Mouse (Mus musculus): ENCODE results near the gene Cnn3.
A peak's percentile ranks its signal among the peaks of the same experiment; 100 is the strongest.

Cnn3 gene

DNA sequence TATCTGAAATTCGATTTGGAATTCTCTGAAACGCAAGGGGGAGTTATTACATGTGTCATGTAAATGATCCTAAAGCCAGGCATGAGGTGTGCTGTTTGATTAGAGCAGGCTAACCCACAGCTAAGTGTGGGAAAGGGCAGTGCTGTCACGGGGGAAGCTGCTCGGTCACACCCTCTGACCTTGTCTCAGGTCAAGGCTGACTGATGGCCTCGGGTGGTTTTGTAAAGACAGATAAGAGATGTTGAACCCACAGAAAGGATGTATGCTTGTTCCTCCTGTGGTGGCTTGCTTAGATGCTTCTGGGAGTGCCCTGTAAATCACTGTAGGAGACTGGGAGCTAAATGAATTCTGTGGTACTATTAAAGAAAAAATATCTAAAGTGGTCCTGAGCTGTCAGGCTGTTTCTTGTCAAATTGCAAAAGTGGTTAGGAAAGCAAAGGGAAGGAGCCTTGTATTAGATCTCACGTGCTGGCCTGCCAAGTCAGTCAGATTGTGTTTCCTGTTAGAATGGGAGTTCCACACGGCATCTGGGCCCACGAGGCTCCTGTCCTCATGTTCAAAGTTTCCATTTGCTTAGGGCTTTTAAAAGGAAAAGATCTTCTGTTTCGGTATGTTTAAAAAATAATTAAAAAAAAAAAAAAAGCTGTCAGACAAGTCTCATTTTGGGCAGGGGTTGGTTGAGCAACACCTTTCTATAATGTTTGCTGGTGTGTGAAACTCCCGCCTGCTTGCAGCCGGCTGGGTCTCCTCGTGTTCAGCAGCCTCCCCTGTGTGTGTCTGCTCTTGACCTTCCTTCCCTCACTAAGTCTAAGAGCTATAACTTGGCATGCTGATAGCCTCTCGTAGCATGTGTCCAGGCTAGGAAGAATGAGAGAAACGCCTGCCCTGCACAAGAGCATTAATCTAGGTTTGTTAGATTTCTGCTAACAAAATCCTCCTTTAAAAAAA, 32.5 kb downstream of the Cnn3 start:
- no peak for DNase-seq

DNA sequence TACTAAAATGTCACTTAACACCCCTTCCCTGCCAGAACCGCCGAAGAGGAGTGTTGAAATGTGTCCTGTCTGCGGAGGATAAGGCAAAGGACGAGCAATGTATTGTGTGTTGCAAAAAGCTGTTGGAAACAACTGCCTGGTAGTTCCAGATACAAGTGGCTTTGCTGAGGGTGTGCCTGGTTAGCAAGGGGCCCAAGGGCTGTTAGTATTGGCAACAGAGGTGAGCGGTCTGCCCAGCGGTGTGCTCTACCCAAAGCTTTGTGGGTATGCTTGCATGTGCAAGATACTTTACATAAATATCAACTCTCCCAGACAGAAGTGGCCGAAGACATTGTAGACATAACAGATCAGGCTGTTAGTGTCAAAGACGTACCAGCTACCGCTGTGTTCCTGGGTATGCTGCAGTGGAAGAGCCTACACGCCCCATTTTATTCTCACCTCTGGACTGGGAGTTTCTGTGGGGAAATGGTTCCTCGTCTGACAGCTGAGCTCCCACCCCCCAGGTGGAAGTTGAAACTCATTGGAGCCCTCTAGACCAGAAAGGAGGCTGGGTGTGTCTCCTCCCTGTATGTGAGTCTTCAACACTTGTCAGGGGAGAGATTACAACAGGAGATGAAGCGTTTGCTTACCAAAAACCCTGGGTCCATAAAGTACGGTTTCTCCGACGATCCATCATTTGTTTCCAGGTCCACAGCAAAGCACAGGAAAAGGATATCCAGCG, 34.3 kb downstream of the Cnn3 start:
- DNase-seq = no peak

DNA sequence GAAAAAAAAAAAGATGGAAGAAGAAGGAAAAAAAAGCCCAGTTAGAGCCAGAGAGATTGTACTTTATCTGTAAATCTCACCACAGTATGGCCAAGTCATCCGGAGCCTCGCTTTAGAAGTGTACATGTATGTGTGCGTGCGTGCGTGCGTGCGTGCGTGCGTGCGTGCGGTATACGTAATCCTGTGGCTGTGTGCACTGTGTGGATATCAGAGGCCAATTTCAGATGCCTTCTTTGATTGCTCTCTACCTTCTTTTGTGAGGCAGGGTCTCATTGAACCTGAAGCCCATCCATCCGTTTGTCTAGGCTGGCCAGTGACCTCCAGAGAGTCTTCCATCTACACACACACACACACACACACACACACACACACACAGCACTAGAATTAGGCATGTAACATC, 35.2 kb downstream of the Cnn3 start:
- no peak for DNase-seq

GRCm38 (mm10) chr3:121462782-121463181, 36.5 kb downstream of the Cnn3 start:
- no peak for DNase-seq

- peak; percentile 8 for DNase-seq
Observed at GRCm38 (mm10) chr3:121464733-121465305, 38.5 kb downstream of the Cnn3 start.

DNA sequence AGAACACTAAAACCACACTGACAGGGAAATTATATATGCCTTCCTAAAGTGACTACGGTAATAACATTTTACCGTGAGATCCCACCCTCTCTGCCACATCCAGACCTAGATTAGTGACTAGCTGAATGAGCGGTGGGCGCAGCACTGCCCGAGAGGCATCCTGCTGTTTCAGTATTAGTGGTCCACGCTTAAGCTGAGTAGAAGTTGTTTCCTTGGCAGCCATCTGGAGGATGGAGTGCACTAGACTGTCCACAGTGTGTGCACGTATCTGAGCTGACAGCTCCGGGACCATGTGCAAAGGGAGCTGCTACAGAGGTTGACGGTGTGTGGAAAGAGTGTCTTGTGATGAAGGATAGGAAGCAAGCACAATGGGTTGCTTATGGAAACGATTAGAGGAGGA, 39.5 kb downstream of the Cnn3 start:
- DNase-seq = no peak

DNA sequence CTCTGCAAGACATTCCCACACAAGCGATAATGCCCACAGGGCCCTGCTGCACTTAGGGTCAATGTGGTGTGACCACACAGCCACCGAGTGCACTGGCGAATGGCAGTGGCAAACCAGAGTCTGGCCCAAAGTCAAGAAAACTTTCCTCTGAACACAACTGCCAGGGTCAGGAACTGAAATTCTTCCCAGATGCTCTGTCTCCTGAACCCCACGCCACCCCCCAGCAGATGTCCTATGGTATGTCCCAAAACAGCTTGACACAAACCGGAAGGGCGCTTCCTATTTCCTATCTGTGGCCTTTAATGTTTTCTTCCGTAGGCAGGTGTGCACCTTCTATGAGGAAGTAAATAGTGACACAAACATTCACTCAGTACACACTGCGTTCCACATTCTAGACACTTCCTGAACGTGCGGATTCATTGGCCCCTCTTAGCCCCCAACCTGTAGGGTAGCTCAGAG, 40.8 kb downstream of the Cnn3 start:
- DNase-seq = no peak

DNA sequence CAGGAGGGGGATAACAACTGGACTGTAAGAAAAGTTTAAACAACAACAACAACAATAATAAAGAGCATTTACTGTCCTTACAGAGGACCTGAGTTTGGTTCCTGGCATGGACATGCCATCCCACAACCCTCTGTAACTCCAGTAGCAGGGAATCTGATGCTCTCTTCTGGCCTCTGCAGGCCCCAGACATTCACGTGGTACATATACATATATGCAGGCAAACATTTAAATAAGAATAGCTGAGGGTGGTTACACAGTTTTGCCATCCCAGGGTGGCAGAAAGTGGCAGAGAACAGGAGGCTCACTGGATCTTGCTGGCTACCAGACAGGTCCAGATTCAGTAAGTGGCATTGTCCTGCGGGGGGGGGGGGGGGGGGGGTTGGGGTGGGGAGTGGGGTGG, 41.8 kb downstream of the Cnn3 start:
- no peak for DNase-seq

DNA sequence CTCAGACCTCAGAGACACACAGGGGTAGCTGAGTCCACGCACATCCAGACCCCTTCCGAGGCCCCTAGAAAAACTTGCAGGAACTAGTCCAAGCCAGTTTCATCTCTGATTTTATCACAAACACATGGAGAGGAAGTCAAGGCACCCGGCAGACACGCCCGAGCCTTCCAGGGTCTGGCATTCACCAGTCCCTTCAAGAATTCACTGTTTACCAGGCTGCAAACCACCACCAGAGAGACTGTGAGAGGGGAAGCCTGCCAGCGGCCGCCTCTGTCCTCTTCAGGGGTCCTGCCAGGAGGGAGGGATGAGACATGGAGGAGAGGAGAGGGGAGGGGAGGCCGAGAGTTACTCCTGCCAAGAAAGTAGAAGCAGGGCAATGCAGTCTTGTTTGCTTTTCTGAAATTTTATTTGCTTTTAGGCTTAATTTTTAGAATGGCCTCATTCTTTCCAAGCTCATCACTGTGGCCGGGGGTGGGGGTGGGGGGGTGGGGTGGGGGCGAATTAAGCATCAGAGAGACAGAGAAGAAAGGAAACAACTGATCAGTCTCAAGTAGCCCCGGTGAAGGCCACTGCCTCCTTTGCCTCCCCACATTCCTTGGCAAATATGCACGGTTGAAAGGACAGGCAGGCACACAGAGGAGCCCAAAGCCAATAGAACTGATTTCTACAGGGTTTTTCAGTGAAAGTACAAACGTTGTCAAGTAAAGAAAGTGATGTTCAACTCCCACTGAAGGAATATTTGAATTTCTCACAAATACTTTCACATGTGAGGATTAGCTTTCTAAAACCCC, 43.1 kb downstream of the Cnn3 start:
- DNase-seq = peak; percentile 8

DNA sequence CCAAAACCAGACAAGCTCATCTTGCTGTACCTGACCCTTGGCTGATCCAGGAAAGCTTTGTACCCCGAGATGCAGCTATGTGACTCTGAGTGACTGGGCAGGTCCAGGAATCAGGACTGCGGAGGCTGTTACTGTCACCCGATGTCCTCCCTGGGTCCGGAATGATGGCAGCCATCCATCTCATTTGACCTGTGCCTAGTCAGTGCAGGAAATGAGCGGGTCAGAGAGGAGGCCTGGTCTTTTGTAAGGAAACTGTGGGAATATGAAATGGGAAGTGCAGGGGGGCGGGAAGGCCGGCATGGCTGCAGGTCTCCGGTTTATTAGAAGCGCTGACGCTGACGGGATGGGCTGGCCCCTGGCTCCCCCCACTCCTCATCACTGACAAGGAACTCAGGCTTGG, 45.4 kb downstream of the Cnn3 start:
- no peak for DNase-seq

DNA sequence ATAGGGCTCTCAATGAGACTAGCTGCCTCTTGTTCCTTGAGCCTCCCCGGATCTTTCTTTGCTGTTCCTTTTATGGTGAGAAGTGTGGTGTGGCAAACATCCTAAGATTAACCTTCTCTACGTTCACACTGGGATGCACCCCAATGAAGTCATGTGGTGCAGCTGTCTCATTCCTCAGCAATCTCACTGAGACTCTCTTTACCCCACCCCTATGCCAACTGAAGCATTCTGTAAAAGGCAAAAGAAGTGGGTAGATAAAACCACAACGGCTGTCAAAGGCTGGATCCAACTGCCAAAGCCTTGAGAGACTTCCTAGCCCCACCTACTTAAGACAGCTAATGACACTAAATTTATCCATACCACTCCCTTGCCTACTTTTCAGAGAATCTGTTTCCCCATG, 48.4 kb downstream of the Cnn3 start:
- DNase-seq = no peak

- DNase-seq = no peak
Observed at GRCm38 (mm10) chr3:121480030-121480960, 54.0 kb downstream of the Cnn3 start.

- no peak for DNase-seq
Observed at GRCm38 (mm10) chr3:121480961-121481436, 54.7 kb downstream of the Cnn3 start.

- no peak for DNase-seq
Observed at GRCm38 (mm10) chr3:121481564-121481963, 55.3 kb downstream of the Cnn3 start.

- no peak for DNase-seq
Observed at GRCm38 (mm10) chr3:121483266-121484161, 57.2 kb downstream of the Cnn3 start.

- DNase-seq = no peak
Observed at GRCm38 (mm10) chr3:121485201-121485600, 58.9 kb downstream of the Cnn3 start.

DNA sequence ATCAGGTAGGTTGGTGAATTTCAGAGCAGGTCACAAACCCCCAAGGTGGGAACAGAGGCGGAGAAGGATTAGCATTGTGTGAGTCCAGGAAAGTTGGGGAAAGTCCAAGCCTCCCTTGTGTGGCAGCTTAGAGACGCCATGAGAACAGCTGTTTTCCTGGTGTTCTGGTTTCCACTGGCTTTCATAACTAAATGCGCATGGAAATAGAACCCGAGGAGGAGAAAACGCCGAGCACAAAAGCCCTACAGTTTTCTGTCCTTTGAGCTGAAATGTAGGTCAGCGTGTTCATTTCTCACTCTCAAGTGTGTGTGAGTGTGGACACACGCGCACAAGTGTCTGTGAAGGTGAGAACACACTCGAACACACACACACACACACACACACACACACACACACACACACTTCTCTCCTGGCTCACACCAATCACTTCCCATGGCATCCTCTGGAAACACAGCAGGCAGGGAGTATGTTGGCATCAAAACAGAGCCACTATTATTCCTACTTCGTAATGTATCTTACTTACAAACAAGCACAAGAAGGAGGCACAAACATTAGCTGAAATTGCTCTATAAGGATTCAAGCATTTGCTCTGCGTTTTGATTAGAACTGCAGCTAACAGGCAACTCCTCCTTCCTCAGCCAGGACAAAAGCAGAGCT, 63.3 kb downstream of the Cnn3 start:
- DNase-seq = no peak

- DNase-seq = no peak
Observed at GRCm38 (mm10) chr3:121490941-121491340, 64.6 kb downstream of the Cnn3 start.

DNA sequence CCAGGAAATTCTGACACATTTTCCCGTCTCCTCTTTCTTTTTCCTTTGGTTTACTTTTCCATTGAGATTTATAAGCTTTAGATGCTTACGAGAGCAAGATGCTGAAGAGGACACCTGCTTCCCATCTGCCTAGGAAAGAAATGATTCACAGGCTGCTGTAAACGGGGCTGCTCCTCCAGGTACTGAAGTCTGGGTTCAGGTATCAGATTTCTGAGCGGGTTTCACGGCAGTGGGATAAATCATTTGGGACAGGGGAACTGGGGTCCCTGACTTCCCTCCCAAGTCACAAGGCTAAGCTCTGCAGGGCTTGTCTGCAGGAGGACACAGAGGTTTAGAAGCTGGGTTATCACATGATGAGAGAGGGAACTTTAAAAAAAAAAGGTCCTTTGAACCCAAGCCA, 65.7 kb downstream of the Cnn3 start:
- DNase-seq = no peak

DNA sequence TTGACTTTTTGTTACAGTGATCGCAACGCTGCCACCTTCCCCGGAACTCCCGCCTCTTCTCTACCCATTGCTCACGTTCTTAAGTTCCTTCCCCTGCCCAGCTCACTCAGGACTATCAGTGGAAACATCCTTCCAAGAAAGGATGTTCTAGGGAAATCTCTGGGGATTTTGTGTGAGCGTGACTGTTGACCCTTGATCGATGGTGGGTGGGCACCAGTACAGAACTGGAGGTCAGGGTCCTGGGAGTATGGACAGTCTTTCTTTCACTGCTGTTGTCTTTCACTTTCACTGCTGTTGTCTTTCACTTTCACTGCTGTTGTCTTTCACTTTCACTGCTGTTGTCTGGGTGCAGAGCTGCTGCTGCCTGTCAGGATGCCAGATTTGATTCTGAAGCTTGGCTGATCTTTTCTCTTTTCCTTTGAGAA, 67.7 kb downstream of the Cnn3 start:
- no peak for DNase-seq
